Mouse (Mus musculus): ENCODE results near the gene Chrd. TPM values are rescaled to one million over a fixed set of nuclear protein-coding genes. Genes with fewer than 3 reads are reported as not detected.

Gene Chrd
- polyA plus RNA-seq, 1 experiment from 2014 or later, result 1.5 TPM

GRCm38 (mm10) chr16:20721808-20722207 lies 11.1 kb upstream of the Chrd start:
- 82% methylated on average over 10 of the region's 10 CpGs for WGBS
- H3K27ac ChIP-seq (replicated peaks; ENCODE audit: low read depth, low read length), result no peak overlapping the region
- no peak overlapping the region for H3K4me3 ChIP-seq (ENCODE audit: low read depth, low read length)
- H3K9me3 ChIP-seq (replicated peaks; ENCODE audit: control insufficient read depth, low read length), result no peaks in the 10 kb centered on the region
- H3K4me2 ChIP-seq (ENCODE audit: low read depth, low read length), result no peak overlapping the region
- no peaks in the 10 kb centered on the region; the same call in 1 of the 2 replicates for H3K36me3 ChIP-seq (replicated peaks; ENCODE audit: control insufficient read depth, insufficient read depth, low read depth, low read length)
- ATAC-seq (replicated peaks; ENCODE audit: insufficient number of reproducible peaks, low FRiP score, low TSS enrichment, low read depth) (no peak), DNase-seq (ENCODE audit: low spot score) (no peak)
- H3K27me3 ChIP-seq (ENCODE audit: control insufficient read depth, insufficient read depth, low read length), result no peaks in the 10 kb centered on the region
- no peak overlapping the region for H3K9ac ChIP-seq (replicated peaks; ENCODE audit: low read length)
- H3K4me1 ChIP-seq (ENCODE audit: control insufficient read depth, insufficient read depth, low read length), result 0 out of 2 replicates have a peak, but pooled peaks cover 2% of the 10 kb centered on the region

GRCm38 (mm10) chr16:20722736-20723135 lies 10.2 kb upstream of the Chrd start:
- Histone ChIP-seq H3K36me3 (replicated peaks; ENCODE audit: control insufficient read depth, insufficient read depth, low read depth, low read length) (no peaks in the 10 kb centered on the region; the same call in 1 of the 2 replicates), H3K4me3 (ENCODE audit: low read depth, low read length) (no peak overlapping the region), H3K27ac (replicated peaks; ENCODE audit: low read depth, low read length) (no peak overlapping the region), H3K27me3 (ENCODE audit: control insufficient read depth, insufficient read depth, low read length) (no peaks in the 10 kb centered on the region), H3K9me3 (replicated peaks; ENCODE audit: control insufficient read depth, low read length) (no peaks in the 10 kb centered on the region), H3K4me2 (ENCODE audit: low read depth, low read length) (no peak overlapping the region), H3K9ac (replicated peaks; ENCODE audit: low read length) (no peak overlapping the region), H3K4me1 (ENCODE audit: control insufficient read depth, insufficient read depth, low read length) (0 out of 2 replicates have a peak, but pooled peaks cover 2% of the 10 kb centered on the region)
- no peak for ATAC-seq (replicated peaks; ENCODE audit: insufficient number of reproducible peaks, low FRiP score, low TSS enrichment, low read depth)
- WGBS, result 70% methylated on average over 4 of the region's 4 CpGs
- no peak for DNase-seq (ENCODE audit: low spot score)

- DNase-seq (ENCODE audit: low spot score) (peak; percentile 35), ATAC-seq (replicated peaks; ENCODE audit: insufficient number of reproducible peaks, low FRiP score, low TSS enrichment, low read depth) (no peak)
- Histone ChIP-seq H3K4me1 (ENCODE audit: control insufficient read depth, insufficient read depth, low read length) (0 out of 2 replicates have a peak, but pooled peaks cover 2% of the 10 kb centered on the region), H3K9me3 (replicated peaks; ENCODE audit: control insufficient read depth, low read length) (no peaks in the 10 kb centered on the region), H3K4me2 (ENCODE audit: low read depth, low read length) (no peak overlapping the region), H3K9ac (replicated peaks; ENCODE audit: low read length) (no peak overlapping the region), H3K36me3 (replicated peaks; ENCODE audit: control insufficient read depth, insufficient read depth, low read depth, low read length) (no peaks in the 10 kb centered on the region; the same call in 1 of the 2 replicates), H3K27me3 (ENCODE audit: control insufficient read depth, insufficient read depth, low read length) (no peaks in the 10 kb centered on the region), H3K27ac (replicated peaks; ENCODE audit: low read depth, low read length) (no peak overlapping the region), H3K4me3 (ENCODE audit: low read depth, low read length) (no peak overlapping the region)
- WGBS, result 42% methylated on average over 4 of the region's 4 CpGs
Observed at GRCm38 (mm10) chr16:20723247-20723646, 9.7 kb upstream of the Chrd start.

DNA sequence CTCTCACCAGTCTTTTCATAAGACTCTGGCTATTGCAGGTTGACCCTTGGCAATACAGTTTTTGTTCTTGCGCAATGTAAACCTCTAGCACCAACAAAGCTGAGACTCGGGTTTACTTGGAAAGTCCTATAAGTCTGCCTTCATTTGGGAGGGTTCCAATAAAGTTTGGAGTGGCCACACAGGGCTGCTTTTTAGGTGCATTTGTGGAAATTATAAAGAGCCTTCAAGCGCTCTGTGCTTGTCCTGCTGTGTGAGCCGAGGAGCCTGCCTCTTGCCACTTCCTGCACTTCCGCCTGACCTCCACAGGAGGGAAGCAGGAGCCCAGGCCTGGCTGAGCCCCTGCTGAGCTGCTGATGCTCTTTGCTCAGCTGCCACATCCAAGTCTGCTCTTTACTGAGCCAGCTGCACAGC lies 8.6 kb upstream of the Chrd start:
- H3K9ac ChIP-seq (replicated peaks; ENCODE audit: low read length), result no peak overlapping the region
- H3K27ac ChIP-seq (replicated peaks; ENCODE audit: low read depth, low read length), result no peak overlapping the region
- ATAC-seq (replicated peaks; ENCODE audit: insufficient number of reproducible peaks, low FRiP score, low TSS enrichment, low read depth) (peak; percentile 67; the same call in 1 of the 2 replicates), DNase-seq (ENCODE audit: low spot score) (peak; percentile 77)
- H3K27me3 ChIP-seq (ENCODE audit: control insufficient read depth, insufficient read depth, low read length), result no peaks in the 10 kb centered on the region
- H3K4me3 ChIP-seq (ENCODE audit: low read depth, low read length), result no peak overlapping the region
- 0 out of 2 replicates have a peak, but pooled peaks cover 2% of the 10 kb centered on the region for H3K4me1 ChIP-seq (ENCODE audit: control insufficient read depth, insufficient read depth, low read length)
- 31% methylated on average over 5 of the region's 5 CpGs for WGBS
- no peaks in the 10 kb centered on the region for H3K9me3 ChIP-seq (replicated peaks; ENCODE audit: control insufficient read depth, low read length)
- H3K36me3 ChIP-seq (replicated peaks; ENCODE audit: control insufficient read depth, insufficient read depth, low read depth, low read length), result no peaks in the 10 kb centered on the region; the same call in 1 of the 2 replicates
- H3K4me2 ChIP-seq (ENCODE audit: low read depth, low read length), result no peak overlapping the region

- no peak overlapping the region for H3K9ac ChIP-seq (replicated peaks; ENCODE audit: low read length)
- no peak overlapping the region for H3K4me2 ChIP-seq (ENCODE audit: low read depth, low read length)
- no peaks in the 10 kb centered on the region for H3K9me3 ChIP-seq (replicated peaks; ENCODE audit: control insufficient read depth, low read length)
- ATAC-seq (replicated peaks; ENCODE audit: insufficient number of reproducible peaks, low FRiP score, low TSS enrichment, low read depth), result no peak
- WGBS, result 76% methylated on average over 7 of the region's 7 CpGs
- no peak overlapping the region for H3K27ac ChIP-seq (replicated peaks; ENCODE audit: low read depth, low read length)
- 0 out of 2 replicates have a peak, but pooled peaks cover 2% of the 10 kb centered on the region for H3K4me1 ChIP-seq (ENCODE audit: control insufficient read depth, insufficient read depth, low read length)
- no peaks in the 10 kb centered on the region; the same call in 1 of the 2 replicates for H3K36me3 ChIP-seq (replicated peaks; ENCODE audit: control insufficient read depth, insufficient read depth, low read depth, low read length)
- H3K4me3 ChIP-seq (ENCODE audit: low read depth, low read length), result no peak overlapping the region
- no peak for DNase-seq (ENCODE audit: low spot score)
- H3K27me3 ChIP-seq (ENCODE audit: control insufficient read depth, insufficient read depth, low read length), result no peaks in the 10 kb centered on the region
Observed at GRCm38 (mm10) chr16:20725321-20725720, 7.6 kb upstream of the Chrd start.

DNA sequence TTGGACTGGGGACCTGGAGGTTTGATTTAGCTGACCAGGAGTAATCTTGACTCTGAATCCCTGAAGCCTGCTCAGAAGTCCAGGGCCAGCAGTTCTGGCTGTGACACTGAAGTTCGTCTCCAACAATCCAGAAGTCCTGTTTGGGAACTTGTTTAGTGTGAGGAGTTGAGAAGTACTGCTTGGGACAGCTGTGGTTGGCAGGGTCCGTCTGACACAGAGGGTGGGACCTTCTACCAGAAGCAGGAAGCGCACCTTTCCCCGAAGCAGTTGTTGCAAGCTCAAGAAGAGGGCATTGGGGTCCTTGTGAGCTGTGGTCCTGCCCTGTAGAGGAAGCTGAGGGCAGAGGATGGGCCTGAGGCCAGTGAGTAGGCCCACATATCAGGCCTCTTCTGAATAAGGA lies 7.2 kb upstream of the Chrd start:
- Histone ChIP-seq H3K36me3 (replicated peaks; ENCODE audit: control insufficient read depth, insufficient read depth, low read depth, low read length) (no peaks in the 10 kb centered on the region), H3K9ac (replicated peaks; ENCODE audit: low read length) (no peak overlapping the region), H3K9me3 (replicated peaks; ENCODE audit: control insufficient read depth, low read length) (no peaks in the 10 kb centered on the region), H3K27me3 (ENCODE audit: control insufficient read depth, insufficient read depth, low read length) (no peaks in the 10 kb centered on the region), H3K4me2 (ENCODE audit: low read depth, low read length) (no peak overlapping the region), H3K27ac (replicated peaks; ENCODE audit: low read depth, low read length) (no peak overlapping the region), H3K4me1 (ENCODE audit: control insufficient read depth, insufficient read depth, low read length) (0 out of 2 replicates have a peak, but pooled peaks cover 2% of the 10 kb centered on the region), H3K4me3 (ENCODE audit: low read depth, low read length) (no peak overlapping the region)
- DNase-seq (ENCODE audit: low spot score) (no peak), ATAC-seq (replicated peaks; ENCODE audit: insufficient number of reproducible peaks, low FRiP score, low TSS enrichment, low read depth) (no peak)
- 83% methylated on average over 4 of the region's 4 CpGs for WGBS

- Histone ChIP-seq H3K4me3 (ENCODE audit: low read depth, low read length) (no peak overlapping the region), H3K27me3 (ENCODE audit: control insufficient read depth, insufficient read depth, low read length) (no peaks in the 10 kb centered on the region), H3K4me1 (ENCODE audit: control insufficient read depth, insufficient read depth, low read length) (0 out of 2 replicates have a peak, but pooled peaks cover 2% of the 10 kb centered on the region), H3K9ac (replicated peaks; ENCODE audit: low read length) (no peak overlapping the region), H3K36me3 (replicated peaks; ENCODE audit: control insufficient read depth, insufficient read depth, low read depth, low read length) (no peaks in the 10 kb centered on the region), H3K9me3 (replicated peaks; ENCODE audit: control insufficient read depth, low read length) (no peaks in the 10 kb centered on the region), H3K4me2 (ENCODE audit: low read depth, low read length) (no peak overlapping the region), H3K27ac (replicated peaks; ENCODE audit: low read depth, low read length) (no peak overlapping the region)
- no peak for DNase-seq (ENCODE audit: low spot score)
- WGBS, result 11% methylated on average over 1 of the region's 1 CpGs
- ATAC-seq (replicated peaks; ENCODE audit: insufficient number of reproducible peaks, low FRiP score, low TSS enrichment, low read depth), result no peak
Observed at GRCm38 (mm10) chr16:20726384-20726783, 6.5 kb upstream of the Chrd start.

DNA sequence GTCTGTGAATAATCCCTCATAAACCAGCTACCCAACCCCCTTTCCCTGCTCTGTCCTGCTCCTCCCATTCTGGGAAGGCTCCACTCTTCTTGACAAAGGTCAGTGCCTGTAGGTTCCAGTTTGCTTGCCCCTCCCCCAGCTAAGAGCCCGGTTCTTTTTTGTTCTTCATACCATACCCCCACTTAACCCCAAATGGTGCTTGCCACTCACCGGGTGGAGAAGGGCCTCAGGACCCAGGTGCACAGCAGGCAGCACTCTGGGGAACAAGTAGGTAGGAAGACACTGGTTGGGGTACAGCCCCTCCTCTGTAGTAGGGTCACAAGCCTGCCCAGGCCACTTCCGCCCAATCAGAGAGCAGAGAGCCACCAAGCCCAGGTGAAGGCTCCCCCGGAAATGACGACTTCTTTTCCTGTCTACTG lies 2.6 kb upstream of the Chrd start:
- Histone ChIP-seq H3K27me3 (ENCODE audit: control insufficient read depth, insufficient read depth, low read length) (peaks cover 22% of the 10 kb centered on the region), H3K4me1 (ENCODE audit: control insufficient read depth, insufficient read depth, low read length) (peaks cover 5% of the 10 kb centered on the region), H3K27ac (replicated peaks; ENCODE audit: low read depth, low read length) (no peak overlapping the region), H3K9me3 (replicated peaks; ENCODE audit: control insufficient read depth, low read length) (no peaks in the 10 kb centered on the region), H3K9ac (replicated peaks; ENCODE audit: low read length) (no peak overlapping the region), H3K4me2 (ENCODE audit: low read depth, low read length) (no peak overlapping the region), H3K4me3 (ENCODE audit: low read depth, low read length) (no peak overlapping the region), H3K36me3 (replicated peaks; ENCODE audit: control insufficient read depth, insufficient read depth, low read depth, low read length) (no peaks in the 10 kb centered on the region)
- 34% methylated on average over 5 of the region's 5 CpGs for WGBS
- no peak for ATAC-seq (replicated peaks; ENCODE audit: insufficient number of reproducible peaks, low FRiP score, low TSS enrichment, low read depth)
- no peak for DNase-seq (ENCODE audit: low spot score)

Measured in embryonic facial prominence, embryonic 11.5 days (tissue).